Mouse (Mus musculus) liver, embryonic 14.5 days (tissue): Measurements from ENCODE around the gene Dync1li1. TPM values are rescaled to one million over a fixed set of nuclear protein-coding genes. Genes with fewer than 3 reads are reported as not detected.

Experiments used
- ATAC-seq: fragments of 200-750 bp; cut with Nextera tagmentation; 2 replicates; pipeline ENCODE4 v1.8.0; 2017; ENCODE audit warnings: moderate number of reproducible peaks, mild to moderate bottlenecking, moderate library complexity; ENCODE audit not compliant: insufficient read depth
- DNase-seq, 3 experiments: peaks; one replicate each; pipeline ENCODE4 v3.0.0-alpha.2; 2012 to 2013; ENCODE audit warnings: low read depth in 3 of 3, low spot score in 3 of 3
- H3K27ac ChIP-seq: fragments of 300-500 bp; sonication (generic); 2 replicates; pipeline ENCODE4 v1.5.1; 2014; ENCODE audit warnings: moderate library complexity, mild to moderate bottlenecking, control low read depth, inconsistent platforms
- H3K27me3 ChIP-seq: fragments of 300-500 bp; sonication (generic); 2 replicates; pipeline ENCODE4 v1.6.1; 2014; ENCODE audit warnings: mild to moderate bottlenecking, low read length, moderate library complexity; ENCODE audit not compliant: control insufficient read depth, insufficient read depth
- H3K36me3 ChIP-seq: fragments of 300-500 bp; sonication (generic); replicated peaks from 2 replicates; pipeline ENCODE4 v1.6.1; 2014; ENCODE audit warnings: low read depth; ENCODE audit not compliant: control insufficient read depth, insufficient read depth
- H3K4me1 ChIP-seq, 2 experiments: fragments of 200-500 bp in 1 of 2; fragments of 300-500 bp in 1 of 2; sonication (generic) in 1 of 2; replicated peaks; 2 replicates each; pipeline ENCODE4 v1.6.1; 2012 to 2014; ENCODE audit warnings: antibody characterized with exemption in 1 of 2, inconsistent platforms in 1 of 2, low read length in 1 of 2; ENCODE audit not compliant: control insufficient read depth in 2 of 2, insufficient read depth in 2 of 2
- H3K4me2 ChIP-seq: fragments of 300-500 bp; sonication (generic); 2 replicates; pipeline ENCODE4 v1.6.1; 2014; ENCODE audit warnings: low read depth, mild to moderate bottlenecking, control low read depth, moderate library complexity
- H3K4me3 ChIP-seq, 2 experiments: fragments of 200-500 bp in 1 of 2; fragments of 300-500 bp in 1 of 2; sonication (generic) in 1 of 2; 2 replicates each; pipeline ENCODE4 v1.5.1; 2012 to 2014; ENCODE audit warnings: low read depth in 2 of 2, low read length in 2 of 2, mild to moderate bottlenecking in 2 of 2, control low read depth in 1 of 2, inconsistent platforms in 1 of 2, moderate library complexity in 1 of 2; ENCODE audit not compliant: insufficient read depth in 1 of 2
- H3K9ac ChIP-seq: fragments of 300-500 bp; sonication (generic); replicated peaks from 2 replicates; pipeline ENCODE4 v1.6.1; 2014; ENCODE audit warnings: mild to moderate bottlenecking, control low read depth, moderate library complexity
- H3K9me3 ChIP-seq: fragments of 300-500 bp; sonication (generic); 2 replicates; pipeline ENCODE4 v1.6.1; 2016; ENCODE audit warnings: low read length, mixed read lengths; ENCODE audit not compliant: control insufficient read depth
- CTCF ChIP-seq: IDR thresholded peaks from 2 replicates; pipeline ENCODE4 v1.5.1; 2016; ENCODE audit warnings: antibody characterized with exemption, low read depth, control low read depth
- EP300 ChIP-seq: IDR thresholded peaks from 2 replicates; pipeline ENCODE4 v1.6.1; 2016; ENCODE audit warnings: antibody characterized with exemption, low read depth
- WGBS: fragments of 180-500 bp; shearing (Covaris S2); extraction: QIAGEN DNeasy Blood & Tissue Kit; methylation state at CpG from one replicate; pipeline ENCODE4 v1.1.7; 2014; ENCODE audit not compliant: insufficient replicate concordance; 5-methylcytosine and 5-hydroxymethylcytosine counted together
- polyA plus RNA-seq, 2 experiments: library from polyadenylated mRNA; depleted of rRNA in 1 of 2; stranded (reverse) in 1 of 2; unstranded in 1 of 2; fragments of >200 nt; fragmentation: Nextera tagmentation in 1 of 2; extraction: Ambion mirVana in 1 of 2; gene quantifications; 2 replicates each; pipeline versions ENCODE4 v1.2.1 to v1.2.3; 2012 to 2014

Dync1li1 gene
- polyA plus RNA-seq, 2 experiments, result 10.3 to 10.8 TPM

DNA sequence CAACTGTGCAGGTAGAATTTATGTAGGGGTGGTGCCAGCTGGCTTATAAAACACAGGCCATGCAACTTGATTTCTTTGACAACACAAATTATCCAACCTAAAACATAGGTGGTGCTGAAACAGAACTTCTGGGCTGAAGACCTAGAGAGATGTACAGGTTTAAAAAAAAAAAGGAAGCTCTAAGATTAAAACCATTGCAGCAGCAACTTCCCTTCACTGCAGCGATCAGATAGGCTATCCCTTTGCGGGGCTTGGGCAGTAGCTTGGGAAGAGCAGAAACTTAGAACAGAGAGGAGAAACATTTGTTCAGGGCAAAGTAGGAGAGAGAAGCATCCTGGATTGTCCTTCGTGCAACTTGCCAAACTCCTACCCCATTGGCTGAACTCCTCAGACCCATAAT is 31.9 kb upstream of the Dync1li1 start:
- 26% methylated on average over 3 of the region's 3 CpGs for WGBS

DNA sequence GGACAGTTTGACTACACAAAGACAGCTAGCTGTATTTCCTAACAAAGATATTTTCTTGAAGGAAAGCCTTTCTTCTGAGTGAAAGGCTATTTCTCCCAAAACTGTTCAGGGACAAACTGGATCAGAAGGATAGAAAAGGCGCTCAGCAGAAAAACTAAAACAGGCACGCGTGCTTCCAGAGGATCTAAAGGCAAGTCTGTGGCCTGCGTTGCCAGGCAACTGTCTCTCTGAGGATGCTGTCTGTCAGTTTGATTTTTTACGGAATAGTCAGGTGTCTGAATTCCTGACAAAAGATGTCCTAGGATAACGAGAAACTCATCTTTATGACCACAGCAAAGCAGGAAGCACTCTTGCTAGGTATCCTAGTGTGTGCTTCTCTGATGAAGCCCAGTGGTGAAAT is 28.1 kb upstream of the Dync1li1 start:
- no peaks in the 10 kb centered on the region for H3K4me1 ChIP-seq
- H3K9me3 ChIP-seq, result no peaks in the 10 kb centered on the region
- H3K4me2 ChIP-seq, result no peak overlapping the region
- H3K9ac ChIP-seq, result no peak overlapping the region
- DNase-seq (no peak), ATAC-seq (no peak)
- no peaks in the 10 kb centered on the region for H3K27me3 ChIP-seq
- no peaks in the 10 kb centered on the region for H3K36me3 ChIP-seq
- no peak for TF ChIP-seq EP300
- H3K27ac ChIP-seq, result no peak overlapping the region
- WGBS, result 74% methylated on average over 6 of the region's 6 CpGs
- H3K4me3 ChIP-seq, result no peak overlapping the region

More for the DNA sequence above, 31.9 kb upstream of the Dync1li1 start:
- Histone ChIP-seq H3K27ac (no peak overlapping the region), H3K4me2 (no peak overlapping the region), H3K9me3 (no peaks in the 10 kb centered on the region), H3K27me3 (no peaks in the 10 kb centered on the region), H3K9ac (no peak overlapping the region), H3K36me3 (no peaks in the 10 kb centered on the region), H3K4me3 (no peak overlapping the region), H3K4me1 (no peaks in the 10 kb centered on the region)
- ATAC-seq (no peak), DNase-seq (no peak)
- no peak for TF ChIP-seq CTCF
- TF ChIP-seq EP300, result no peak

DNA sequence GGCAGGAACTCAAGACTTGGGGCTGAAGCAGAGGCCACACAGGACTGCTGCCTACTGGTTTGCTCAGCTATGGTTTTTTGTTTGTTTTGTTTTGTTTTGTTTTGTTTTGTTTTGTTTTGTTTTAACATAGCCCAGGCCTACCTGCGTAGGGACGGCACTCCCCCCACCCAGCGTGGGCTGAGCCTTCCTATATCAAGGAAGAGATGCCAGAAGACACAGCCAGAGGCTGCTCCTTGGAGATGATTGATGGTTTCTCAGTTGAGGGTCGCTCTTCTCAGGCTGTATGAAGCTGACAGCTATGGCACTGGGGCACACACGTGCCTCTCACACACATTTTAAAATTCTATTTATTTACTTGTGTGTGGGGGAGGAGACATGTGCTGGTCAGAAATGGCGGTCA is 27.6 kb upstream of the Dync1li1 start:
- 63% methylated on average over 6 of the region's 6 CpGs for WGBS
- H3K27me3 ChIP-seq, result no peaks in the 10 kb centered on the region
- no peaks in the 10 kb centered on the region for H3K4me1 ChIP-seq
- no peak for ATAC-seq
- DNase-seq, result no peak
- H3K9ac ChIP-seq, result no peak overlapping the region
- no peaks in the 10 kb centered on the region for H3K36me3 ChIP-seq
- TF ChIP-seq EP300 (no peak), CTCF (no peak)
- H3K9me3 ChIP-seq, result no peaks in the 10 kb centered on the region
- no peak overlapping the region for H3K27ac ChIP-seq
- no peak overlapping the region for H3K4me3 ChIP-seq
- no peak overlapping the region for H3K4me2 ChIP-seq

DNA sequence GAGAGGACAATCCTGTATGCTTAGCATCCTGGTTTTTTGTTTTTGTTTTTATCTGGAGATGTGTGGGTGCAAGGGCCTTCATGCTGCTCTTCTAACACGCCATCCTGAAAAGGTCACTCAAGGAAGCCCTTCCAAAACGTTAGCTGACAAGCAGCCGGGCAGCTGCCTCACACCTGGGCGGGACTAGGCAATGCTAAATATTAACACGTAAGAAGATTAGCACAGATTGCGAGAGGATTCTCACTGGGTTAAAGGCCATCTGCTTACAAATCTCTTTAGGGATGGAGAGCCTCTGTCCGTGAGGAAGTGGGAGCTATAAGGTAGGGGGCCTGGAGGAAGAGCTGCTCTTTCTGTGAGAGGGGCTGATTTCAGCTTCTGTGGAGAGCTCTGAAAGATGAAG is 26.6 kb upstream of the Dync1li1 start:
- ATAC-seq (no peak), DNase-seq (no peak)
- TF ChIP-seq CTCF (no peak), EP300 (no peak)
- no peaks in the 10 kb centered on the region for H3K9me3 ChIP-seq
- H3K27me3 ChIP-seq, result no peaks in the 10 kb centered on the region
- H3K4me3 ChIP-seq, result no peak overlapping the region
- 45% methylated on average over 7 of the region's 7 CpGs for WGBS
- H3K4me2 ChIP-seq, result no peak overlapping the region
- H3K9ac ChIP-seq, result no peak overlapping the region
- no peaks in the 10 kb centered on the region for H3K36me3 ChIP-seq
- H3K4me1 ChIP-seq, result no peaks in the 10 kb centered on the region
- H3K27ac ChIP-seq, result no peak overlapping the region

DNA sequence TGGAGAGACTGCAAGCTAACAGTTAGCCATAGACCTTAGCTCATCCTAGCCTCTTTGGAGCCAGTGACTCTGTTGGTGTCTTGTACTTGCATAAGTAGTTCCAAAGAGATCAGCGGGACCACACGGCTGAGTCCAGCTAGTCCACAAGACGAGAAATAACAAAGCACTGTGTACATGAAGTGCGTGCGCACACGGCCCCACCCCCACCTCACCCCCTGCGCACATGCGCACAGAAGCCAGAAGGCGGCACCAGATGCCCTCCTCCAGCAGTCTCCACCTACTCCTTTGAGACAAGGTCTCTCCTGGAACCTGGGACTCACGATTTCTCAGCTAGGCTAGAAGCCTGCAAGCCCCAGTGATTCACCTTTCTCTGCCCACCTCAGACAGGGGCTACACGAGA is 24.8 kb upstream of the Dync1li1 start:
- no peaks in the 10 kb centered on the region for H3K4me1 ChIP-seq
- no peaks in the 10 kb centered on the region for H3K9me3 ChIP-seq
- H3K4me2 ChIP-seq, result no peak overlapping the region
- H3K36me3 ChIP-seq, result no peaks in the 10 kb centered on the region
- no peak overlapping the region for H3K27ac ChIP-seq
- no peak for ATAC-seq
- DNase-seq, result no peak
- no peak overlapping the region for H3K4me3 ChIP-seq
- 72% methylated on average over 11 of the region's 11 CpGs for WGBS
- no peaks in the 10 kb centered on the region for H3K27me3 ChIP-seq
- H3K9ac ChIP-seq, result no peak overlapping the region
- no peak for TF ChIP-seq EP300
- no peak for TF ChIP-seq CTCF
